Mouse (Mus musculus): ENCODE measurements at regions not wholly inside any gene's neighbourhood (a gene's known extent, or its start where the extent isn't known, plus 50 kb on each side); places are given as distances from the start of the nearest gene placed in this dataset.

- peaks cover 9% of the 10 kb centered on the region; the same call in 1 of the 2 replicates for H3K9me3 ChIP-seq
- no peak overlapping the region for H3K9ac ChIP-seq (replicated peaks)
- peaks cover 38% of the 10 kb centered on the region for H3K4me1 ChIP-seq (replicated peaks)
- H3K27me3 ChIP-seq: no peaks in the 10 kb centered on the region
- no peak overlapping the region for H3K4me3 ChIP-seq (replicated peaks)
- ATAC-seq: no peak
- WGBS: 84% methylated on average over 7 of the region's 7 CpGs
- no peak overlapping the region for H3K27ac ChIP-seq
- no peak overlapping the region for H3K4me2 ChIP-seq (replicated peaks)
- H3K36me3 ChIP-seq: no peaks in the 10 kb centered on the region
Measured at GRCm38 (mm10) chr2:34082486-34082885, 194.7 kb upstream of the Mvb12b start.

- H3K4me2 ChIP-seq (replicated peaks): no peak overlapping the region
- H3K27ac ChIP-seq: no peak overlapping the region
- ATAC-seq: no peak
- no peak overlapping the region for H3K9ac ChIP-seq (replicated peaks)
- WGBS: 7% methylated on average over 3 of the region's 3 CpGs
- no peaks in the 10 kb centered on the region for H3K27me3 ChIP-seq
- peaks cover 9% of the 10 kb centered on the region; the same call in 1 of the 2 replicates for H3K9me3 ChIP-seq
- H3K36me3 ChIP-seq: no peaks in the 10 kb centered on the region
- peaks cover 31% of the 10 kb centered on the region for H3K4me1 ChIP-seq (replicated peaks)
- H3K4me3 ChIP-seq (replicated peaks): no peak overlapping the region
Measured at GRCm38 (mm10) chr2:34080176-34080575, 192.4 kb upstream of the Mvb12b start.

GRCm38 (mm10) chr2:34079282-34079681 is 191.5 kb upstream of the Mvb12b start:
- Histone ChIP-seq H3K4me3 (replicated peaks) (no peak overlapping the region), H3K4me2 (replicated peaks) (no peak overlapping the region), H3K27me3 (no peaks in the 10 kb centered on the region), H3K9ac (replicated peaks) (no peak overlapping the region), H3K27ac (peak overlapping the region; percentile 85), H3K4me1 (replicated peaks) (peaks cover 28% of the 10 kb centered on the region), H3K9me3 (peaks cover 9% of the 10 kb centered on the region; the same call in 1 of the 2 replicates), H3K36me3 (no peaks in the 10 kb centered on the region)
- WGBS: 69% methylated on average over 12 of the region's 12 CpGs
- ATAC-seq: no peak

GRCm38 (mm10) chr2:34078875-34079262 is 191.1 kb upstream of the Mvb12b start:
- no peak overlapping the region for H3K9ac ChIP-seq (replicated peaks)
- WGBS: 52% methylated on average over 4 of the region's 4 CpGs

GRCm38 (mm10) chr2:34078248-34078874 is 190.6 kb upstream of the Mvb12b start:
- Histone ChIP-seq H3K4me3 (replicated peaks) (no peak overlapping the region), H3K36me3 (no peaks in the 10 kb centered on the region), H3K27ac (peak overlapping the region; percentile 85), H3K4me1 (replicated peaks) (peaks cover 27% of the 10 kb centered on the region), H3K9ac (replicated peaks) (no peak overlapping the region), H3K27me3 (no peaks in the 10 kb centered on the region), H3K4me2 (replicated peaks) (0 out of 2 replicates have a peak overlapping the region, but pooled peaks have one; percentile 12), H3K9me3 (peaks cover 6% of the 10 kb centered on the region; the same call in 1 of the 2 replicates)
- peak; percentile 84 for ATAC-seq
- 38% methylated on average over 3 of the region's 3 CpGs for WGBS

More at GRCm38 (mm10) chr2:34078875-34079262, 191.1 kb upstream of the Mvb12b start:
- Histone ChIP-seq H3K27me3 (no peaks in the 10 kb centered on the region), H3K4me1 (replicated peaks) (peaks cover 27% of the 10 kb centered on the region), H3K9me3 (peaks cover 7% of the 10 kb centered on the region; the same call in 1 of the 2 replicates), H3K4me3 (replicated peaks) (no peak overlapping the region), H3K4me2 (replicated peaks) (no peak overlapping the region), H3K36me3 (no peaks in the 10 kb centered on the region), H3K27ac (peak overlapping the region; percentile 85)
- ATAC-seq: peak; percentile 57

GRCm38 (mm10) chr2:34076346-34076745 is 188.6 kb upstream of the Mvb12b start:
- no peak overlapping the region for H3K4me3 ChIP-seq (replicated peaks)
- peaks cover 27% of the 10 kb centered on the region for H3K4me1 ChIP-seq (replicated peaks)
- H3K4me2 ChIP-seq (replicated peaks): no peak overlapping the region
- no peaks in the 10 kb centered on the region for H3K27me3 ChIP-seq
- 80% methylated on average over 4 of the region's 4 CpGs for WGBS
- H3K9me3 ChIP-seq: peaks cover 4% of the 10 kb centered on the region; the same call in 1 of the 2 replicates
- H3K36me3 ChIP-seq: no peaks in the 10 kb centered on the region
- no peak for ATAC-seq
- H3K27ac ChIP-seq: no peak overlapping the region
- H3K9ac ChIP-seq (replicated peaks): no peak overlapping the region

- Histone ChIP-seq H3K4me3 (replicated peaks) (no peak overlapping the region), H3K9ac (replicated peaks) (no peak overlapping the region), H3K4me1 (replicated peaks) (peaks cover 15% of the 10 kb centered on the region), H3K27me3 (no peaks in the 10 kb centered on the region), H3K4me2 (replicated peaks) (no peak overlapping the region), H3K27ac (no peak overlapping the region), H3K9me3 (no peaks in the 10 kb centered on the region), H3K36me3 (no peaks in the 10 kb centered on the region)
- WGBS: 82% methylated on average over 3 of the region's 3 CpGs
- no peak for ATAC-seq
Measured at GRCm38 (mm10) chr2:34074066-34074465, 186.3 kb upstream of the Mvb12b start.

GRCm38 (mm10) chr2:34065592-34065991 is 177.8 kb upstream of the Mvb12b start:
- ATAC-seq: no peak
- peaks cover 4% of the 10 kb centered on the region; the same call in 1 of the 2 replicates for H3K4me1 ChIP-seq (replicated peaks)
- no peaks in the 10 kb centered on the region for H3K9me3 ChIP-seq
- 74% methylated on average over 13 of the region's 13 CpGs for whole genome bisulfite sequencing
- H3K4me2 ChIP-seq (replicated peaks): no peak overlapping the region
- H3K4me3 ChIP-seq (replicated peaks): no peak overlapping the region
- H3K27ac ChIP-seq: 0 out of 2 replicates have a peak overlapping the region, but pooled peaks have one; percentile 25
- no peak overlapping the region for H3K9ac ChIP-seq (replicated peaks)
- H3K36me3 ChIP-seq: no peaks in the 10 kb centered on the region
- no peaks in the 10 kb centered on the region for H3K27me3 ChIP-seq

GRCm38 (mm10) chr2:34065090-34065489 is 177.3 kb upstream of the Mvb12b start:
- WGBS: 54% methylated on average over 10 of the region's 10 CpGs
- no peaks in the 10 kb centered on the region for H3K36me3 ChIP-seq
- H3K27ac ChIP-seq: peak overlapping the region; percentile 25; the same call in 1 of the 2 replicates
- H3K4me1 ChIP-seq (replicated peaks): peaks cover 4% of the 10 kb centered on the region; the same call in 1 of the 2 replicates
- H3K9me3 ChIP-seq: no peaks in the 10 kb centered on the region
- H3K4me2 ChIP-seq (replicated peaks): no peak overlapping the region
- H3K27me3 ChIP-seq: no peaks in the 10 kb centered on the region
- no peak overlapping the region for H3K9ac ChIP-seq (replicated peaks)
- no peak for ATAC-seq
- no peak overlapping the region for H3K4me3 ChIP-seq (replicated peaks)

GRCm38 (mm10) chr2:34056552-34056951 is 168.8 kb upstream of the Mvb12b start:
- Histone ChIP-seq H3K36me3 (no peaks in the 10 kb centered on the region), H3K27ac (peak overlapping the region; percentile 44; the same call in 1 of the 2 replicates), H3K4me2 (replicated peaks) (no peak overlapping the region), H3K9me3 (no peaks in the 10 kb centered on the region), H3K4me1 (replicated peaks) (no peaks in the 10 kb centered on the region), H3K27me3 (no peaks in the 10 kb centered on the region), H3K9ac (replicated peaks) (no peak overlapping the region), H3K4me3 (replicated peaks) (no peak overlapping the region)
- WGBS: 64% methylated on average over 13 of the region's 13 CpGs
- ATAC-seq: no peak

GRCm38 (mm10) chr2:34043064-34043463 is 155.3 kb upstream of the Mvb12b start:
- WGBS: 92% methylated on average over 5 of the region's 5 CpGs
- Histone ChIP-seq H3K4me2 (replicated peaks) (no peak overlapping the region), H3K27ac (no peak overlapping the region), H3K9me3 (no peaks in the 10 kb centered on the region; the same call in 1 of the 2 replicates), H3K9ac (replicated peaks) (no peak overlapping the region), H3K4me1 (replicated peaks) (peaks cover 11% of the 10 kb centered on the region; the same call in 1 of the 2 replicates), H3K27me3 (no peaks in the 10 kb centered on the region), H3K36me3 (no peaks in the 10 kb centered on the region), H3K4me3 (replicated peaks) (no peak overlapping the region)
- ATAC-seq: no peak

GRCm38 (mm10) chr2:34042336-34042735 is 154.6 kb upstream of the Mvb12b start:
- H3K27me3 ChIP-seq: no peaks in the 10 kb centered on the region
- H3K36me3 ChIP-seq: no peaks in the 10 kb centered on the region
- ATAC-seq: no peak
- no peaks in the 10 kb centered on the region for H3K9me3 ChIP-seq
- H3K9ac ChIP-seq (replicated peaks): no peak overlapping the region
- peaks cover 11% of the 10 kb centered on the region; the same call in 1 of the 2 replicates for H3K4me1 ChIP-seq (replicated peaks)
- WGBS: 60% methylated on average over 7 of the region's 7 CpGs
- no peak overlapping the region for H3K4me3 ChIP-seq (replicated peaks)
- no peak overlapping the region for H3K27ac ChIP-seq
- no peak overlapping the region for H3K4me2 ChIP-seq (replicated peaks)
